Mouse (Mus musculus) midbrain, embryonic 13.5 days (tissue): ENCODE data around the gene Gm11733. TPM values are rescaled to one million over a fixed set of nuclear protein-coding genes. Genes with fewer than 3 reads are reported as not detected.
"Not testable (repeated sequence)": the region's sequence is repeated elsewhere in the genome, so short reads cannot be mapped to it uniquely, and the experiment has no call there.

ENCODE experiments used
- ATAC-seq: fragments of 200-750 bp; cut with Nextera tagmentation; 2 replicates; pipeline ENCODE4 v1.8.0; 2017; ENCODE audit warnings: mild to moderate bottlenecking, moderate TSS enrichment, moderate library complexity
- H3K27ac ChIP-seq: fragments of 300-500 bp; sonication (generic); 2 replicates; pipeline ENCODE4 v1.5.1; 2015; ENCODE audit warnings: inconsistent platforms, mild to moderate bottlenecking, moderate library complexity
- H3K27me3 ChIP-seq: fragments of 300-500 bp; sonication (generic); 2 replicates; pipeline ENCODE4 v1.6.1; 2015; ENCODE audit warnings: mild to moderate bottlenecking, inconsistent platforms
- H3K36me3 ChIP-seq: fragments of 300-500 bp; sonication (generic); 2 replicates; pipeline ENCODE4 v1.6.1; 2015; ENCODE audit warnings: mild to moderate bottlenecking, inconsistent platforms
- H3K4me1 ChIP-seq: fragments of 300-500 bp; sonication (generic); replicated peaks from 2 replicates; pipeline ENCODE4 v1.6.1; 2015; ENCODE audit warnings: inconsistent platforms
- H3K4me2 ChIP-seq: fragments of 300-500 bp; sonication (generic); replicated peaks from 2 replicates; pipeline ENCODE4 v1.6.1; 2015; ENCODE audit warnings: moderate library complexity, mild to moderate bottlenecking, inconsistent platforms
- H3K4me3 ChIP-seq: fragments of 300-500 bp; sonication (generic); replicated peaks from 2 replicates; pipeline ENCODE4 v1.5.1; 2015; ENCODE audit warnings: mild to moderate bottlenecking, inconsistent platforms
- H3K9ac ChIP-seq: fragments of 300-500 bp; sonication (generic); replicated peaks from 2 replicates; pipeline ENCODE4 v1.6.1; 2015; ENCODE audit warnings: mild to moderate bottlenecking, inconsistent platforms
- H3K9me3 ChIP-seq: fragments of 300-500 bp; sonication (generic); 2 replicates; pipeline ENCODE4 v1.6.1; 2016; ENCODE audit warnings: mild to moderate bottlenecking, inconsistent platforms
- WGBS: fragments of 180-500 bp; shearing (Covaris S2); methylation state at CpG from one replicate; pipeline ENCODE4 v1.1.7; 2015; 5-methylcytosine and 5-hydroxymethylcytosine counted together
- polyA plus RNA-seq: library from polyadenylated mRNA; unstranded; fragments of >200 nt; fragmentation: Nextera tagmentation; extraction: Ambion mirVana; gene quantifications from 2 replicates; pipeline ENCODE4 v1.2.1, GENCODE M21; 2015

Gm11733 gene
- not detected in 2 replicates for polyA plus RNA-seq

DNA sequence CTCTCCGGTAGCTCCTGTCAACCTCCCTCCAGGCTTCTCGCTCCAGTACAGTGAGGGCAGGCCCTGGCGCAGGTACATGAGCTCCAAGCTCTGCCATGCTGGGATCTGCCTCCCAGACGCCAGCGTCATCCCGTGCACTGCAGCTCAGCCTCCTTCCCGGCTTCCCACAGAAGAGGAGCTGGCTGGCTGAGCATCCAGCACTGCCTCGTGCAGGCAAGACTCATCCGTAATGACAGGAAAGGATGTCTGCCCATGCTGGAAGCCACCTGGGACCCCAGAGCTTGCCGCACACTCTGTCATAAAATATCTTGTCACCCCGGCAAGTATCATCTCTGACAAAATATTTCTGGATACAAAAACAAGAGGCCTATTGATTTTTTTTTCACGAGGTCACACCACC, at the start of gene Gm11733:
Gm11733 (plus strand) TSS at position 171 of the 400 bp plus-strand sequence.
- Histone ChIP-seq H3K27ac (peak within 1 kb of the TSS; percentile 82), H3K36me3 (no peaks in the 10 kb centered on the region), H3K4me1 (peaks cover 58% of the 10 kb centered on the region), H3K27me3 (peaks cover 17% of the 10 kb centered on the region; the same call in 1 of the 2 replicates), H3K9ac (peak within 1 kb of the TSS; percentile 36; the same call in 1 of the 2 replicates), H3K4me2 (peak within 1 kb of the TSS; percentile 29), H3K4me3 (no peak within 1 kb of the TSS), H3K9me3 (no peaks in the 10 kb centered on the region; the same call in 1 of the 2 replicates)
- WGBS = 22% methylated on average over 12 of the region's 12 CpGs
- peak; percentile 32; the same call in 1 of the 2 replicates for ATAC-seq

DNA sequence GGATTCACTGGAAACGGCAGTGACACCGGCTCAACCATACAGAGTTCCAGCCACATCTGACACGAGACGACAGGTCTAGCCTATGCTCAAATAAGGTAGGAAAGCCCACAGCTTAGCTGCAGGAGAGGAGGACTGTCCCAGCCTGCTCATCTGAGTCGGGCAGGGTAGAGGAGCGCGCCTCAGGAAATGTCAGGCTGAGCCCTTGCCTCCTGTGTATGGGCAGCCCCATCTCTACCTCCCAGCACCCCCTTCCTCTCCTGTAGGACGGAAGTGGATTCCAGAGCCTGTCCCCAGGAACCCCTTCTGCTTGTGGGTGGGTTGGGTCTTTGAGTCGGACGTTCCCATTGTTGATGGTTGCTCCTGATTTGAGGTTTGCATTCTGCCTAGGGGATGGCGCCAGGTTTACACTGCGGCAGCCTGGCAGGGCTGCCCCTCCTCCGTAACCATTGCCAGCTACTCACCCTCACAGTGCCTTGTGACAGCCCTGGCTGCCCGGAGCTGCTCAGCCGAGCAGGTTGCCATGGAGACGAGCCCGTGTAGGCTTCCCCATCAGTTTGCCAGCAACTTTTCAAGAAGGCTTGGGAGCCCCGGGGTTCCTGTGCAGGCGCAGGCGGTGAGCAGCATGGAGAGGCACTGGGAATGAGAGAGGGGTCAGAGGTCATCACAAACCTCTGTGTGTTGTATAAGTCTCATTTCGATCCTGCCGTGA, 47.6 kb upstream of the Gm11733 start:
- Histone ChIP-seq H3K9me3 (no peaks in the 10 kb centered on the region), H3K4me1 (peaks cover 61% of the 10 kb centered on the region), H3K36me3 (no peaks in the 10 kb centered on the region), H3K27me3 (peaks cover 22% of the 10 kb centered on the region), H3K27ac (peak overlapping the region; percentile 88), H3K4me3 (no peak overlapping the region), H3K4me2 (peak overlapping the region; percentile 42), H3K9ac (0 out of 2 replicates have a peak overlapping the region, but pooled peaks have one; percentile 19)
- ATAC-seq = peak; percentile 93
- 12% methylated on average over 22 of the region's 22 CpGs for WGBS

DNA sequence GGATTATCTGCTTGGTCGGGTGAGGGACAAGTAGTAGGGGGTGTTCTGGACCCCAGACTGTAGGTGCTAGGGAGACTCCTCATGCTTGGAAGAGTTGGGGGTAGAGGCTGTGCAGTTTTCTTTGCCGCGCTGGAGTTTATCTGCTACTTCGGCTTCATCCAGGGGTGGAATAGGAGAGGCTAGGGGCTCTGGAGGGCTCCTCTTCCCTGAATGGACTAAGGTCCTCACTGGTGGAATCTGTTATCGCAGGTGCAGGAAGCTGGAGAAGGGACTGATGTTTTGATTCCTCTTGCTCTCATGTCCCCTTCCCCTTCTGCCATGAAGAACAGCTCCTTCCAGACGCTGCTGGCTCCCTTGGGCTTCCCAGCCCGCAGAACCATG, 47.1 kb upstream of the Gm11733 start:
- 0 out of 2 replicates have a peak overlapping the region, but pooled peaks have one; percentile 10 for H3K9ac ChIP-seq
- no peaks in the 10 kb centered on the region for H3K9me3 ChIP-seq
- H3K4me2 ChIP-seq = peak overlapping the region; percentile 42
- H3K4me3 ChIP-seq = no peak overlapping the region
- ATAC-seq = no peak
- peak overlapping the region; percentile 88 for H3K27ac ChIP-seq
- H3K27me3 ChIP-seq = peaks cover 22% of the 10 kb centered on the region
- H3K4me1 ChIP-seq = peaks cover 66% of the 10 kb centered on the region
- H3K36me3 ChIP-seq = no peaks in the 10 kb centered on the region
- 9% methylated on average over 7 of the region's 7 CpGs for WGBS

DNA sequence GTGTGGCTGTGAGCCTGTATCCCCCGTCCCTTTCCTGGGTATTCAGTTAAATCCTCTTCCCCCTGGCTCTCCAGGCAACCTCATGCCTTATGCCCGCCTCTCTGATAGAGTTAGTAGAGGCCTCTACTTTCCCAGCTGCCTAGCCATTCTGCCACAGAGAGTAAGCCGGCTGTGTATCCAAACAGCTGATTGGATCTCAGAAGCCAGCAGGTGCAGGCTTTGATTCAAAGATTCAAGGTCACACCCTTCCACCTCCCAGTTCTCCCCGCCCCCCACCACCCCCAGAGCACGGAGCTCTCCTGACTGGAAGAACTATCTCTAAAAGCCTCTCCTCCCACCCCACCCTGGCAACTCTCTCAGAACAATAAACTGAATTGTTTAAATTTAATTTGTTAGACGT, 45.8 kb upstream of the Gm11733 start:
- Histone ChIP-seq H3K4me2 (no peak overlapping the region), H3K9me3 (no peaks in the 10 kb centered on the region), H3K36me3 (no peaks in the 10 kb centered on the region), H3K4me1 (peaks cover 73% of the 10 kb centered on the region), H3K27me3 (peaks cover 22% of the 10 kb centered on the region), H3K9ac (no peak overlapping the region), H3K4me3 (no peak overlapping the region), H3K27ac (peak overlapping the region; percentile 88)
- no peak for ATAC-seq
- 14% methylated on average over 6 of the region's 6 CpGs for WGBS

DNA sequence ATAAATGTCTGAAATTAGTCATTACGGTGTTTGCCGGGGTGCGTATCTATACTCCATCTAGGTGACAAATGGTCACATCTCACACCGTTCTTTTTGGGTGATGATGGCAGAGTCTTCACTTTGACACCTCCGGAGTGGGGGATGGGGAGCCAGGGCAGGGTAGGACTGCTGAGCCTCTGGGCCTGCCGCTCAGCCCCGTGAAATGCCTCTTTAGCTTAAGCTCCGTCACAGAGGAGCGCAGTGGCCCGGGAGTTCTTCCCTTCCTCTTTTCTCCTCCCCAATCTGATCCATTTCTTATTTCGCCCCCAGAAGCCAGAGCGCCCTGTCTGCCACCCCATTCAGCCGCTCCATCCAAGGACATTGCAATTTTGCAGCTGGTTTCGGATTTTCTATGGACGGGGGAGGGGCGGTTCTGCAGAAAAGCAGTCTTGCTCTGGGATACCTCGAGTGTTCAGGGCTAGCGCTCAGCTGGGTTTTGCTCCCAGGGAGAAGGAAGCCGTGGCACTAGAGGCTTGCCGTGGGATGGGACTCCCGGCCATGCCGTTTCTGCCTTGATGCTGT, 43.2 kb upstream of the Gm11733 start:
- Histone ChIP-seq H3K4me3 (no peak overlapping the region), H3K4me2 (peak overlapping the region; percentile 37), H3K27me3 (peaks cover 13% of the 10 kb centered on the region), H3K27ac (peak overlapping the region; percentile 68), H3K4me1 (peaks cover 88% of the 10 kb centered on the region), H3K9ac (peak overlapping the region; percentile 42), H3K36me3 (no peaks in the 10 kb centered on the region), H3K9me3 (no peaks in the 10 kb centered on the region)
- ATAC-seq = 0 out of 2 replicates have a peak, but pooled peaks have one; percentile 31
- WGBS = 11% methylated on average over 22 of the region's 22 CpGs

DNA sequence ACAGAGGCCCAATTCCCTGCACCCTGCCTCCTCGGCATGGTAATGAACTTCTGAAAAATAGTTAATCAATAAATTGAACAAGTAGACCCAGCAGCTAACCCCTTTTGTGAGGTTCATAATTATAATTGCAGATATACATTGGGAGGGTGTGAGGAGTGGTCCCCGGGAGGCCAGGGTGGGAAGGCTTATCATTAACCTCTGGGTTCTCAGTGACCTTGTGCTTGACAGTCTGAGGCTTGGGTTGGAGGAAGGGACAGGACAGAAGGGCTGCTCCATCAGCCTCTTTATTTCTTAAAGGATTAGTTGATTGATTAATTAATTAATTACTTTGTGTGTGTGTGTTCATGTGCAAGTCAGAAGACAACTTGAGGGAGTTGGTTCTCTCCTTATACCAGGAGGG, 40.1 kb upstream of the Gm11733 start:
- Histone ChIP-seq H3K9me3 (no peaks in the 10 kb centered on the region), H3K27ac (peak overlapping the region; percentile 57; the same call in 1 of the 2 replicates), H3K27me3 (peaks cover 14% of the 10 kb centered on the region; the same call in 1 of the 2 replicates), H3K4me1 (peaks cover 58% of the 10 kb centered on the region), H3K4me2 (no peak overlapping the region), H3K9ac (no peak overlapping the region), H3K36me3 (no peaks in the 10 kb centered on the region), H3K4me3 (no peak overlapping the region)
- WGBS = 59% methylated on average over 2 of the region's 2 CpGs
- no peak for ATAC-seq

DNA sequence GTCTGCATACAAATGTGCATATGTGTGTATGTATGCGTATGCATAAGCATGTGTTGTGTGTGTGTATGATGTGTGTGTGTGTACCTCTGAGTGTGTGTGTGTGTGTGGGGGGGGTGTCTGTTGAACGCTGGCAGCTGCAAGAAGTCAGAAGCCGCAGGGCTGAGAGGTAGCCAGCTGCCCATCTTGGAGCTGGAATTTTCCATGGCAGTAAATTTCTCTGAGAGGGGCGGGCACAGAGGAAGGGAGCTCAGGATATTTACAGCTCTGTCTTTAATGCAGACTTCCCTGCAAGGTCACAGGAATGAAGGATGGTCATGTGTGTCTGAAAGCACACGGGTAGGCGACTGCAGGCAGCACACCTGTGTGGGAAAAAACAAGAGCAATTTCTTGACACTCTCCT, 38.5 kb upstream of the Gm11733 start:
- ATAC-seq = no peak
- no peak overlapping the region for H3K4me3 ChIP-seq
- H3K4me2 ChIP-seq = no peak overlapping the region
- peaks cover 42% of the 10 kb centered on the region for H3K4me1 ChIP-seq
- no peaks in the 10 kb centered on the region for H3K36me3 ChIP-seq
- 0 out of 2 replicates have a peak overlapping the region, but pooled peaks have one; percentile 6 for H3K9ac ChIP-seq
- no peaks in the 10 kb centered on the region for H3K9me3 ChIP-seq
- H3K27me3 ChIP-seq = 0 out of 2 replicates have a peak, but pooled peaks cover 3% of the 10 kb centered on the region
- H3K27ac ChIP-seq = no peak overlapping the region; the same call in 1 of the 2 replicates
- WGBS = 65% methylated on average over 6 of the region's 6 CpGs

DNA sequence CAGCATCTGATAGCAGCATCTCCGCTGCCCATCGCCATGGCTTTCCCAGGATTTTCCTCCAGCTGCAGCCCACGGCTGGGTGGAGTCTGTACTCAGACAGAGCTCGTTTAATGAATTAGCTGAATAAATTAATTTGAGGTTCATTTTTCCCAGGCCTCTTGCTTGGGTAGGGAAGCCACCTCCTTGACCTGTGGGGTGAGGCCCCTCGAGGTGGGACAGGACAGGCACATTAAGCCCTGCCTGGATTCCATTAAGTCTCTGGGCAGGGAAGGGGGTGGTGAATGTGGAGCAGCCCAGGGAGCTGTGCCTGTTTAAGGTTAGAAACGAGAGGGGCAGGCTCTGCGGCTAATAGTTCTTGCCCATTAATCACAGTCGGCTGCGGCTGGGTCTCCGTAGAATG, 30.1 kb upstream of the Gm11733 start:
- ATAC-seq = no peak
- H3K9me3 ChIP-seq = no peaks in the 10 kb centered on the region
- peak overlapping the region; percentile 61; the same call in 1 of the 2 replicates for H3K27ac ChIP-seq
- H3K27me3 ChIP-seq = peaks cover 7% of the 10 kb centered on the region; the same call in 1 of the 2 replicates
- no peak overlapping the region for H3K4me3 ChIP-seq
- H3K4me2 ChIP-seq = no peak overlapping the region
- H3K36me3 ChIP-seq = no peaks in the 10 kb centered on the region
- H3K4me1 ChIP-seq = peaks cover 23% of the 10 kb centered on the region
- WGBS = 17% methylated on average over 10 of the region's 10 CpGs
- H3K9ac ChIP-seq = no peak overlapping the region

DNA sequence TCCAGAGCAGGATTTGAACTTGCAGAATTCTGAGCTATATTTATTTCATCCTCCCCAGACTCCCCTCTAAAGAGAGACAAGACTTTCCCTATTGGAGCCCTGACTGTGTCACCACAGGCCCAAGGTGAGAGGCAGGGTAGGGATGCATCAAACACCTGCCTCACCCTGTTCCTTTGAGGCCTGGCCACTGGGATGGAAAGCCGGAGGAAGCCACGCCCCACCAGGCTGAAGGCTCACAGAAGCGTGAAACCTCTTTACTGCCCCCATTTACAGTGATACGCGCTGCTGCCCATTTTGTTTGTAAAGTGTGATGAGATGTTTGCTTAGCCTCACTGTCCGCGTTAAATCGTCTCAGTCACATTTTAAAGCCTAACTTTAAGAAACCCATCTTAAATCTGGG, 25.0 kb upstream of the Gm11733 start:
- peaks cover 50% of the 10 kb centered on the region for H3K4me1 ChIP-seq
- H3K9ac ChIP-seq = no peak overlapping the region
- H3K4me3 ChIP-seq = no peak overlapping the region
- no peak overlapping the region for H3K4me2 ChIP-seq
- no peaks in the 10 kb centered on the region for H3K36me3 ChIP-seq
- H3K27ac ChIP-seq = no peak overlapping the region
- no peak for ATAC-seq
- peaks cover 18% of the 10 kb centered on the region for H3K27me3 ChIP-seq
- WGBS = 5% methylated on average over 8 of the region's 8 CpGs
- no peaks in the 10 kb centered on the region for H3K9me3 ChIP-seq

DNA sequence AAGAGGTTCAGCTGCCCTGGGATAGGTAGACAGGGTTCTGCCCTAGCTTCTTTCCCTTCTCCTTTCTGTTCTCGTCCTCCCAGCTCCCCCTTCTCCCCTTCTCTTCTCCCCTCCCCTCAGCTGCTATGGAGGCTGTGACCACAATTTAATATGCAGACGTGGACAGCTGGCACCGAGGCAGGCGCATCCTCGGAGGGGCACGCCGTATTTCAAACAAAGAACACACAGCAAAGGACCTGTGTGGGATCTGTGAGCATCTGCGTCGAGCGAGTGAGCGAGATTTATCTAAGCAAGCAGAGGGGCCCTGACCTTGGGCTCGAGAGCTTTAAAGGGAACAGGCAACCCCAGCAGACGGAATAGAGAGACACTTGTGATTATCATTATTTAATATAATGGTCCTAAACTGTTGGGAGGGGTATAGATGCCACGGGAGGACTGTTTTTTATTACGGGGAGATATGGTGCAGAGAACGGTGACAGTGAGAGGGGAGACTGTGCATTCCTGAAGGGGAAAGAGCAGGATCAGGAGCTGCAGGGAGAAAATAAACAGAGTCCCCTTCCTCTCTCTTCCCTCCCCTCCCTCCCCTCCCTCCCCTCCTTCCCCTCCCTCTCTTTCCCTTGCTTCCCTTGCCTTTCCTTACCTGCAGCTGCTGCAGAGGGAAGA, 21.8 kb upstream of the Gm11733 start:
- WGBS = 2% methylated on average over 16 of the region's 16 CpGs
- ATAC-seq = peak; percentile 90
- no peaks in the 10 kb centered on the region for H3K9me3 ChIP-seq
- H3K36me3 ChIP-seq = no peaks in the 10 kb centered on the region
- H3K27me3 ChIP-seq = peaks cover 14% of the 10 kb centered on the region
- no peak overlapping the region for H3K4me3 ChIP-seq
- H3K4me2 ChIP-seq = peak overlapping the region; percentile 11
- peak overlapping the region; percentile 91 for H3K27ac ChIP-seq
- H3K9ac ChIP-seq = peak overlapping the region; percentile 40
- peaks cover 72% of the 10 kb centered on the region for H3K4me1 ChIP-seq

DNA sequence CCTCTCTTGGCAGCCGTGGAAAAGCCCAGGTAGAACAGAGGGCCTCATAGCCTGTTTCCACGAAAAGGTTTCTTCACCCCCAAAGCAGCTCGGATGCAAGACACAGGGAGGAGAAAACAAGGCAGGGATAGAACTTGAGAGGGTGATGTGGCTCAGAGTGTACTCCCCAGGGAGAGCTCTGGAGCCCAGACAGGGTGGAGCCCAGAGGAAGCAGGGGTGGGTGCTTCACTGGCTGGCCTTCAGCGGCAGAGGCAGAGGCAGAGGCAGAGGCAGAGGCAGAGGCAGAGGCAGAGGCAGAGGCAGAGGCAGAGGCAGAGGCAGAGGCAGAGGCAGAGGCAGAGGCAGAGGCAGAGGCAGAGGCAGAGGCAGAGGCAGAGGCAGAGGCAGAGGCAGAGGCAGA, 20.8 kb upstream of the Gm11733 start:
- H3K4me3 ChIP-seq, H3K9me3 ChIP-seq, H3K36me3 ChIP-seq, H3K4me2 ChIP-seq, ATAC-seq: not testable (repeated sequence)
- H3K27me3 ChIP-seq = peaks cover 14% of the 10 kb centered on the region
- H3K4me1 ChIP-seq = peaks cover 77% of the 10 kb centered on the region
- 77% methylated on average over 4 of the region's 4 CpGs for WGBS
- H3K27ac ChIP-seq = peak overlapping the region; percentile 91
- H3K9ac ChIP-seq = peak overlapping the region; percentile 40; the same call in 1 of the 2 replicates

DNA sequence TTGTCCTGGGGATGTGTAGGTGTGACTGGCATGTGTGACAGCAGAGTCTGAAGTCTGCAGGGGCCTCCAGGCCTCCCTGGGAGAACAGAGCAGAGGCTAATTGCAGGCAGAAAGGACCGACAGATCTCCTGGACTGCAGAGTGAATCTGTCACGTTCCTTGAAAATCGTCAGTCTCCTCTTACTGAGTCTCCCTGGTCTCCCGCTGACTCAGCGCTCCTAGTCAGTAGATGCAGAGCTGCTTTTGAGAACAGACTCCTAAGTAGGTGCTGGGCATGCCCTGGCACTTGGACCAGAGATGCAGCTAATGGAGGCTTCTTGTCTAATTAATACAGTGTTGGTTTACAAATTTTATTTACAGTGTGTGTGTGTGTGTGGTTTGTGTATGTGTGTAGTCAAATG, 17.9 kb upstream of the Gm11733 start:
- Histone ChIP-seq H3K4me1 (peaks cover 83% of the 10 kb centered on the region), H3K9ac (no peak overlapping the region; the same call in 1 of the 2 replicates), H3K4me2 (no peak overlapping the region), H3K36me3 (no peaks in the 10 kb centered on the region), H3K4me3 (no peak overlapping the region), H3K27ac (peak overlapping the region; percentile 51), H3K9me3 (no peaks in the 10 kb centered on the region), H3K27me3 (no peaks in the 10 kb centered on the region)
- 30% methylated on average over 5 of the region's 5 CpGs for WGBS
- ATAC-seq = no peak
